Mouse (Mus musculus): ENCODE results near the gene Ern1. TPM values are rescaled to one million over a fixed set of nuclear protein-coding genes. Genes with fewer than 3 reads are reported as not detected.
"Not testable (repeated sequence)": the region's sequence is repeated elsewhere in the genome, so short reads cannot be mapped to it uniquely, and the experiment has no call there.

Gene Ern1
- polyA plus RNA-seq, 1 experiment from 2014 or later = 7.5 TPM

DNA sequence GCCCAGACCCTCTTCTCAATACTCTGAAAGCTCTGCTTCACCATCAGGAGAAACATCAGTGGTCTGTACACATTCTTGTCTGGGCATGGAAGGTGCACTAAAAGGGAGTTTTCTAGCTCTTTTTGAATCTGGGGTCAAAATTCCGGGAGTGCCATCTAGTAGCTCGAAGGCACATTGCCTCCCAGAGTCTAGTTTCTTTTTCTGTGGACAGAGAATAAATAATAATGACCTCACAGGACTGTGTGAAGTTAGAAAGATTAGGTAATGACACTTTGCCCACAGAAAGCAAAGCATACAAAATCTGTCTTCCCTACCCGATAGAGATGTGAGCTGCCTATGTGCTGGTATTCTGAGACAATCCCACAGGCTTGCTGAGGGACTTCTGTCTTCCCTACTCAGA is 77.1 kb downstream of the Ern1 start:
- Histone ChIP-seq H3K36me3 (ENCODE audit: control insufficient read depth, insufficient read depth, low read length) (peaks cover 8% of the 10 kb centered on the region), H3K9me3 (ENCODE audit: control insufficient read depth, low read length) (no peaks in the 10 kb centered on the region), H3K4me1 (replicated peaks; ENCODE audit: control insufficient read depth, insufficient read depth, low read length) (no peaks in the 10 kb centered on the region), H3K4me3 (ENCODE audit: low read depth, low read length) (no peak overlapping the region), H3K4me2 (no peak overlapping the region), H3K27ac (ENCODE audit: low read depth, low read length) (no peak overlapping the region), H3K27me3 (replicated peaks; ENCODE audit: control insufficient read depth, insufficient read depth, low read length) (no peaks in the 10 kb centered on the region), H3K9ac (ENCODE audit: low read depth, low read length) (no peak overlapping the region)
- WGBS = 86% methylated on average over 3 of the region's 3 CpGs
- ATAC-seq (replicated peaks; ENCODE audit: low FRiP score) (no peak), DNase-seq (ENCODE audit: low spot score) (no peak)

- H3K4me2 ChIP-seq = no peak overlapping the region
- H3K4me3 ChIP-seq (ENCODE audit: low read depth, low read length) = no peak overlapping the region
- H3K27me3 ChIP-seq (replicated peaks; ENCODE audit: control insufficient read depth, insufficient read depth, low read length) = no peaks in the 10 kb centered on the region
- H3K9me3 ChIP-seq (ENCODE audit: control insufficient read depth, low read length) = no peaks in the 10 kb centered on the region
- no peak for DNase-seq (ENCODE audit: low spot score)
- H3K4me1 ChIP-seq (replicated peaks; ENCODE audit: control insufficient read depth, insufficient read depth, low read length) = no peaks in the 10 kb centered on the region
- H3K36me3 ChIP-seq (ENCODE audit: control insufficient read depth, insufficient read depth, low read length) = peaks cover 10% of the 10 kb centered on the region
- 78% methylated on average over 4 of the region's 4 CpGs for WGBS
- H3K27ac ChIP-seq (ENCODE audit: low read depth, low read length) = no peak overlapping the region
- no peak overlapping the region for H3K9ac ChIP-seq (ENCODE audit: low read depth, low read length)
- ATAC-seq (replicated peaks; ENCODE audit: low FRiP score) = no peak
Measured at GRCm38 (mm10) chr11:106410011-106410410, 77.6 kb downstream of the Ern1 start.

DNA sequence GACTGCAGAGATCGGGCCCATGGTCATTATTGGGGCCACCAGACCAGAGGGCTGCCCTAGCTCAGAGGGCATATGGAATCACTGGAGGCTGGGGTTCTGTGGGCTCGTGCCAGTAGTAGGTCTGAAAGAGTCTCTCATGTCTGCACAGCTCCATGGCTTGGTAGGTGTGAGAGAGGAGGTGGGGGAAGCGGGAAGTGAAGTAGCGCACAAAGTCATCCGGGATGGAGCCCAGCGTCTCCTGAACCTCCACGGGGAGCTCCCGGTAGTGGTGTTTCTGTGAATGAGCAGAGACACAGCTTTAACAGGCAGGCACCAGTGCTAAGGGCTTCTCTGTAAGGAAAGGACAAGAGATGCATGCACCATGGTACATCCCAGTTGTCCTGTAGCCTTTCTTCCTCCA is 89.2 kb downstream of the Ern1 start:
- 93% methylated on average over 8 of the region's 8 CpGs for WGBS
- Histone ChIP-seq H3K36me3 (ENCODE audit: control insufficient read depth, insufficient read depth, low read length) (peaks cover 12% of the 10 kb centered on the region; the same call in 1 of the 2 replicates), H3K4me3 (ENCODE audit: low read depth, low read length) (no peak overlapping the region), H3K9me3 (ENCODE audit: control insufficient read depth, low read length) (no peaks in the 10 kb centered on the region), H3K27me3 (replicated peaks; ENCODE audit: control insufficient read depth, insufficient read depth, low read length) (no peaks in the 10 kb centered on the region), H3K27ac (ENCODE audit: low read depth, low read length) (no peak overlapping the region), H3K4me1 (replicated peaks; ENCODE audit: control insufficient read depth, insufficient read depth, low read length) (peaks cover 4% of the 10 kb centered on the region), H3K9ac (ENCODE audit: low read depth, low read length) (no peak overlapping the region), H3K4me2 (no peak overlapping the region)
- ATAC-seq (replicated peaks; ENCODE audit: low FRiP score) (no peak), DNase-seq (ENCODE audit: low spot score) (no peak)

- Histone ChIP-seq H3K4me1 (replicated peaks; ENCODE audit: control insufficient read depth, insufficient read depth, low read length) (peaks cover 10% of the 10 kb centered on the region), H3K27me3 (replicated peaks; ENCODE audit: control insufficient read depth, insufficient read depth, low read length) (no peaks in the 10 kb centered on the region), H3K4me3 (ENCODE audit: low read depth, low read length) (no peak overlapping the region), H3K9me3 (ENCODE audit: control insufficient read depth, low read length) (no peaks in the 10 kb centered on the region), H3K27ac (ENCODE audit: low read depth, low read length) (no peak overlapping the region), H3K4me2 (no peak overlapping the region), H3K9ac (ENCODE audit: low read depth, low read length) (no peak overlapping the region), H3K36me3 (ENCODE audit: control insufficient read depth, insufficient read depth, low read length) (peaks cover 9% of the 10 kb centered on the region; the same call in 1 of the 2 replicates)
- no peak for DNase-seq (ENCODE audit: low spot score)
- no peak for ATAC-seq (replicated peaks; ENCODE audit: low FRiP score)
- 83% methylated on average over 3 of the region's 3 CpGs for WGBS
Measured at GRCm38 (mm10) chr11:106397656-106398055, 90.0 kb downstream of the Ern1 start.

- not testable (repeated sequence) for H3K36me3 ChIP-seq (ENCODE audit: control insufficient read depth, insufficient read depth, low read length); H3K4me3 ChIP-seq (ENCODE audit: low read depth, low read length); ATAC-seq (replicated peaks; ENCODE audit: low FRiP score); H3K9me3 ChIP-seq (ENCODE audit: control insufficient read depth, low read length); H3K27ac ChIP-seq (ENCODE audit: low read depth, low read length); H3K27me3 ChIP-seq (replicated peaks; ENCODE audit: control insufficient read depth, insufficient read depth, low read length); H3K9ac ChIP-seq (ENCODE audit: low read depth, low read length); DNase-seq (ENCODE audit: low spot score); H3K4me2 ChIP-seq
- WGBS = 55% methylated on average over 2 of the region's 2 CpGs
- peaks cover 24% of the 10 kb centered on the region for H3K4me1 ChIP-seq (replicated peaks; ENCODE audit: control insufficient read depth, insufficient read depth, low read length)
Measured at GRCm38 (mm10) chr11:106394055-106394454, 93.6 kb downstream of the Ern1 start.

- Histone ChIP-seq H3K27ac (ENCODE audit: low read depth, low read length) (peak overlapping the region; percentile 52), H3K36me3 (ENCODE audit: control insufficient read depth, insufficient read depth, low read length) (peaks cover 2% of the 10 kb centered on the region; the same call in 1 of the 2 replicates), H3K4me2 (no peak overlapping the region), H3K4me3 (ENCODE audit: low read depth, low read length) (no peak overlapping the region), H3K9me3 (ENCODE audit: control insufficient read depth, low read length) (no peaks in the 10 kb centered on the region), H3K27me3 (replicated peaks; ENCODE audit: control insufficient read depth, insufficient read depth, low read length) (no peaks in the 10 kb centered on the region), H3K9ac (ENCODE audit: low read depth, low read length) (no peak overlapping the region; the same call in 1 of the 2 replicates), H3K4me1 (replicated peaks; ENCODE audit: control insufficient read depth, insufficient read depth, low read length) (peaks cover 24% of the 10 kb centered on the region)
- ATAC-seq (replicated peaks; ENCODE audit: low FRiP score) (no peak), DNase-seq (ENCODE audit: low spot score) (no peak)
- 61% methylated on average over 4 of the region's 4 CpGs for WGBS
Measured at GRCm38 (mm10) chr11:106393331-106393616, 94.4 kb downstream of the Ern1 start.

- Histone ChIP-seq H3K4me3 (ENCODE audit: low read depth, low read length) (no peak overlapping the region), H3K4me1 (replicated peaks; ENCODE audit: control insufficient read depth, insufficient read depth, low read length) (peaks cover 25% of the 10 kb centered on the region), H3K4me2 (0 out of 2 replicates have a peak overlapping the region, but pooled peaks have one; percentile 4), H3K27me3 (replicated peaks; ENCODE audit: control insufficient read depth, insufficient read depth, low read length) (no peaks in the 10 kb centered on the region), H3K9ac (ENCODE audit: low read depth, low read length) (no peak overlapping the region; the same call in 1 of the 2 replicates), H3K36me3 (ENCODE audit: control insufficient read depth, insufficient read depth, low read length) (peaks cover 2% of the 10 kb centered on the region; the same call in 1 of the 2 replicates), H3K9me3 (ENCODE audit: control insufficient read depth, low read length) (no peaks in the 10 kb centered on the region), H3K27ac (ENCODE audit: low read depth, low read length) (peak overlapping the region; percentile 52; the same call in 1 of the 2 replicates)
- WGBS = 58% methylated on average over 7 of the region's 7 CpGs
- ATAC-seq (replicated peaks; ENCODE audit: low FRiP score) (peak; percentile 82), DNase-seq (ENCODE audit: low spot score) (no peak)
Measured at GRCm38 (mm10) chr11:106392597-106393330, 94.9 kb downstream of the Ern1 start.

- Histone ChIP-seq H3K9ac (ENCODE audit: low read depth, low read length) (no peak overlapping the region), H3K4me2 (no peak overlapping the region), H3K4me1 (replicated peaks; ENCODE audit: control insufficient read depth, insufficient read depth, low read length) (peaks cover 34% of the 10 kb centered on the region), H3K27me3 (replicated peaks; ENCODE audit: control insufficient read depth, insufficient read depth, low read length) (no peaks in the 10 kb centered on the region), H3K27ac (ENCODE audit: low read depth, low read length) (0 out of 2 replicates have a peak overlapping the region, but pooled peaks have one; percentile 52), H3K9me3 (ENCODE audit: control insufficient read depth, low read length) (no peaks in the 10 kb centered on the region), H3K4me3 (ENCODE audit: low read depth, low read length) (no peak overlapping the region), H3K36me3 (ENCODE audit: control insufficient read depth, insufficient read depth, low read length) (no peaks in the 10 kb centered on the region; the same call in 1 of the 2 replicates)
- WGBS = 34% methylated on average over 6 of the region's 6 CpGs
- ATAC-seq (replicated peaks; ENCODE audit: low FRiP score) = peak; percentile 42
- peak; percentile 61 for DNase-seq (ENCODE audit: low spot score)
Measured at GRCm38 (mm10) chr11:106391546-106392188, 96.0 kb downstream of the Ern1 start.

DNA sequence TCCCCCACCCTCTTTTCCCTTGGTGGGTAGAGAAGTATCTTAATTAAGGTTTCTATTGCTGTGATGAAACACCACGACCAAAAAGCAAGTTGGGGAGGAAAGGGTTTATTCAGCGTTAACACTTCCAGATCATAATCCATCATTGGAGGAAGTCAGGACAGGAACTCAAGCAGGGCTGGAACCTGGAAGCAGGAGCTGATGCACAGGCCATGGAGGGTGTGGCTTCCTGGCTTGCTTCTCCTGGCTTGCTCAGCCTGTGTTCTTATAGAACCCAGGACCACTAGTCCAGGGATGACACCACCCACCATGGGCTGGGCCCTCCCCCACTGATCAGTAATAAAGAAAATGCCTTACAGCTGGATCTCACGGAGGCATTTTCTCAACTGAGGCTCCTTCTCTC is 96.9 kb downstream of the Ern1 start:
- Histone ChIP-seq H3K4me1 (replicated peaks; ENCODE audit: control insufficient read depth, insufficient read depth, low read length) (peaks cover 40% of the 10 kb centered on the region), H3K4me2 (no peak overlapping the region), H3K36me3 (ENCODE audit: control insufficient read depth, insufficient read depth, low read length) (no peaks in the 10 kb centered on the region), H3K9me3 (ENCODE audit: control insufficient read depth, low read length) (no peaks in the 10 kb centered on the region), H3K4me3 (ENCODE audit: low read depth, low read length) (no peak overlapping the region), H3K9ac (ENCODE audit: low read depth, low read length) (no peak overlapping the region), H3K27me3 (replicated peaks; ENCODE audit: control insufficient read depth, insufficient read depth, low read length) (no peaks in the 10 kb centered on the region), H3K27ac (ENCODE audit: low read depth, low read length) (no peak overlapping the region)
- WGBS = 46% methylated on average over 3 of the region's 3 CpGs
- DNase-seq (ENCODE audit: low spot score) (no peak), ATAC-seq (replicated peaks; ENCODE audit: low FRiP score) (no peak)
